Mouse (Mus musculus): Measurements from ENCODE around the gene Eea1. TPM values are rescaled to one million over a fixed set of nuclear protein-coding genes. Genes with fewer than 3 reads are reported as not detected.

The Eea1 gene
- total RNA-seq, 1 experiment from 2014 or later, result 31.7 TPM

GRCm38 (mm10) chr10:95949410-95949809 is 9.0 kb downstream of the Eea1 start:
- no peak for DNase-seq

- DNase-seq, result no peak
Measured at GRCm38 (mm10) chr10:95950194-95950593, 9.7 kb downstream of the Eea1 start.

- no peak for DNase-seq
Measured at GRCm38 (mm10) chr10:95950797-95951196, 10.3 kb downstream of the Eea1 start.

- no peak for DNase-seq
Measured at GRCm38 (mm10) chr10:95951346-95951745, 10.9 kb downstream of the Eea1 start.

GRCm38 (mm10) chr10:95956629-95957028 is 16.2 kb downstream of the Eea1 start:
- DNase-seq, result no peak

DNA sequence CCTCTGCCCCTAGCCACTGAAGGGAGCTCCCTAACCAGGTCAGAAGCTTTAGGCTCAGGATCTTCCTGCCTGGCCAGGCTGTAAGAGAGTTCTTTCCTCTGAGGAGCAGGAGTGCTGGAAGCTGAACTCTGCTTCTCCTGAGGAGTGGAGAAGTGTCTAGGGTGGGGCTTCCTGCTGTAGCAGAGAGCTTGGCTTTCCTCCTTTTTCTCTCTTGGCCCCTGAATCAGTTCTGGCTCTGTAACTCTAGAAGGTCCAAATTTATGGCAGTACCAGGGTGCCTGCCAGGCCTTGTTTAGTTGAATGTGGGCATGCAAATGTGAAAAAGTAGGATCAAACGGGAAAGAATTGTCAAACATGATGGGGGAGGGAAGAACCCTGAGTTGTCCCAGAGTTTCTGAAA is 17.1 kb downstream of the Eea1 start:
- no peak for DNase-seq

DNA sequence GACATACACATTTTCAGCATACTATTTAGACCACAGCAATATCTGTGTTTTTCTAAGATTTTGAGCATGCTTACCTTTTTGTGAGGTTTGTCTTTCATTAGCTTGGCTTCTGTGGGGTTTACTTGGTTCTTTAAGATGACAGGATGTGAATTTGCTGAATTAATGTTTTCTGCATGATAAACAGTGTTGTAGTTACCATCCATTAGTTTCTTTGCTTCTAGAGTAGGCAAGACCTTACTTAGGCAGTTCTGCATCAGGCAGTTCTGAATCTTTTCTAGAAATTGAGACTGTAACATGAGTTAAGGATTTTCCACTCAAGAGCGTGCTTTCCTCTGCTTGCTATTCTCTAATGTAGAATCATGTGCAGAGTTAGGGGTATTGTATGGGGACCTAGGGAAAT is 24.2 kb downstream of the Eea1 start:
- DNase-seq, result no peak

- DNase-seq, result no peak
Measured at GRCm38 (mm10) chr10:95969694-95970093, 29.2 kb downstream of the Eea1 start.

GRCm38 (mm10) chr10:95970744-95971212 is 30.3 kb downstream of the Eea1 start:
- DNase-seq, result no peak

DNA sequence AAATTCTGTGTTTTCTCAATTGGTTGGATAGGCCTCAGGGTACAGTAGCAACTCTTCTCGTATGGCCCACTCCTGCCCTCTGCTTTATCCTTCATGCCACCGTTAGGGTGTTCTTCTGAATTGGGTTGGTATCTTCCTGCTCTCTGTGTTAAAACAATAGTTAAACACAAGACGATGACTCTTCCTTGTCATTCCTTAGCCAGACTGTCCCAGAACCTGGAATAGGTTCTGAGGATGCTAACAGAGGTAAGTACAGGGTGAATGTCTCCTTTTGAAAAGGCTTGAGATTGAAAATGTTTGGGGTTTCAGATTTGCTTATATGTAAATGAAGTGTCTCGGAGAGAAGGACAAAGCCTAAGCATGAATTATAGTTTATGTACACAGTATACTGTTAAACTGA is 30.9 kb downstream of the Eea1 start:
- no peak for DNase-seq

DNA sequence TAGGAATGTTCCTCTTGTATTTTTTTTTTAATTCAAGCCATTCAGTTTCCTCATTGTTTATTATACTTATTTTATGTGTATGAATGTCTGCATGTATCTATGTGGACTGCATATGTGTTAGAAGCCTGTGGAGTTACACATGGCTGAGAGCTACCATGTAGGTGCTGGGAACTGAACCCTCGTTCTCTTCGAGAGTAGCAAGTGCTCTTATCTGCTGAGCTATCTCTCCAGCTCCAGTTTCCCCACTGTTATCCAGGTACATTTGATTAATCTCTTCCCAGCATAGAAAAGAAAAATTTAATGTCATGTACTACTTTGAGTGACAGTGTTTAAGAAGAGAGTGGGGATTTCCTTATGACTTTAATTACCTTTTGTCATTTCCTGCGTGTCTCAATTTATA is 31.5 kb downstream of the Eea1 start:
- no peak for DNase-seq

GRCm38 (mm10) chr10:95974462-95974861 is 34.0 kb downstream of the Eea1 start:
- DNase-seq, result no peak

DNA sequence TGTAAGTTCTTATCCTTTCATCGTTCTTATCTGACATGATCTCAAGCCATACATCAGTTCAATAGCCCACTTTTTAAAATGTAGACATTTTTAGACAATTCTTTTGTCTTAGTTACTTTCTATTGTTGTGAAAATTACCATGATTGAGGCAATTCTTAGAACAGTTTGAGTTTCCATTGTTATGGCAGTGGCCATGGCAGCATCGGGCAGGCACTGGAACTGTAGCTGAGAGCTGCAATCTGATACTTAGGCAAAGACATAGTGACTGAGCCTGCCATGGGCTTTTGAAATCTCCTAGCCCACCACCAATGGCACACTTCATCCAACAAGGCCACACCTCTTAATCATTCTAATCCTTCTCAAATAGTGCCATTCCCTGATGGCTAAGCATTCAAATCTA is 36.3 kb downstream of the Eea1 start:
- DNase-seq, result no peak

DNA sequence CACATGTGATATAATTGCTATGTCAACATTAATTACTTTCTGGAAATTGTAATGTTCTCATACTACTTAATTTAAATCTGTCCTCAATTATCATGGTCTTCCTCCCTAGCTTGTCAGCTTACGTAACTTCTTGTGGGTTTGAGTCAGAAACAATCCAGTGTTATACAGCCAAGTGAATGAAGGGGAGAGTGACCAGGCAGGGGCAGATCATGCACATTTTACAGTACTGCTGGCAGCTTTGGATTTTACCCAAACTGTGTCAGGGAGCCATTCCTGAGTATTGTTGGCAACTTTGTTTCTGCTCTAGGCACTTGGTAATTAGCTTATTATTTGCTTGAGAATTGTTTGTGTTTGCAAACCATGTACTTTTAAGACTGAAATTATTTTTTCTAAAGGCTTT is 49.3 kb downstream of the Eea1 start:
- peak; percentile 3 for DNase-seq

- DNase-seq, result peak; percentile 56
Measured at GRCm38 (mm10) chr10:95991176-95991575, 50.7 kb downstream of the Eea1 start.

- no peak for DNase-seq
Measured at GRCm38 (mm10) chr10:96000904-96001303, 60.5 kb downstream of the Eea1 start.

DNA sequence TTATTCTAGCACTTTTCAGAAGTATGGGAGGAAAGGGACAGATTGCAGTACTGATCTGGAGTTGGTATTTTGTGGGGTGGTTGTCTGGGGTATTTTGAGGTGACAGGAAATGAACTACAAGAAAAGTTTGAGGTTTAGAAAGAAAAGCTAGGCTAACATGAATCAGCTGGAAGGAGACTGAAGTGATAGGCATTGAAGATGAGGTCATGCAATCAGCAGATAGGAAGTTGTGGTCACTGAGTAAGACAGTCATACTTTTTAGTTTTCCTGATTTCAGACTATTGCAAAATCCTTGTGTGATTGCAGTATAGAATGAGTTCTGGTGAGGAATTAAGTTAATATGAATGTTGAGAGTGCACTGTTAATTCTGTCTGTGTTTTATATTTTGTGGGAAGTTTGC is 75.3 kb downstream of the Eea1 start:
- no peak for DNase-seq

DNA sequence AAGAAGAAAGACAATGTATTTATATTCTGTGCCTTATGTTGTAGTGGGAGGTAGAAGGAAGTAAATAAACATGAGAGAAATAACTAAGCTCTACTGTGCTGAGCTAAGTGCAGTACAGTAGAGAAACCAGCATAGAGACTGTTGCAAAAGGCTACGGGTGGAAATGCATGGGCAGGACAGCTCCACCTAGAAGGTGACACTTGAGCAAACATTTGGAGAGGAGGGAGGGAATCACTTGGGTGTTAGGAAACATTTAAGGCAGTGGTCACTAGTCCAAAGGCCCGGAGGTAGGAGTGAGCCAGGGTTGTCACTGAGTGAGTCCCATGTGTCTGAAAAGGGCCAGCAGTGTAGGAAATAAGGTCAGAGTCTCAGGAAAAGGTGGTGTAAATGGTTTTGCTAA is 77.0 kb downstream of the Eea1 start:
- DNase-seq, result peak; percentile 32

DNA sequence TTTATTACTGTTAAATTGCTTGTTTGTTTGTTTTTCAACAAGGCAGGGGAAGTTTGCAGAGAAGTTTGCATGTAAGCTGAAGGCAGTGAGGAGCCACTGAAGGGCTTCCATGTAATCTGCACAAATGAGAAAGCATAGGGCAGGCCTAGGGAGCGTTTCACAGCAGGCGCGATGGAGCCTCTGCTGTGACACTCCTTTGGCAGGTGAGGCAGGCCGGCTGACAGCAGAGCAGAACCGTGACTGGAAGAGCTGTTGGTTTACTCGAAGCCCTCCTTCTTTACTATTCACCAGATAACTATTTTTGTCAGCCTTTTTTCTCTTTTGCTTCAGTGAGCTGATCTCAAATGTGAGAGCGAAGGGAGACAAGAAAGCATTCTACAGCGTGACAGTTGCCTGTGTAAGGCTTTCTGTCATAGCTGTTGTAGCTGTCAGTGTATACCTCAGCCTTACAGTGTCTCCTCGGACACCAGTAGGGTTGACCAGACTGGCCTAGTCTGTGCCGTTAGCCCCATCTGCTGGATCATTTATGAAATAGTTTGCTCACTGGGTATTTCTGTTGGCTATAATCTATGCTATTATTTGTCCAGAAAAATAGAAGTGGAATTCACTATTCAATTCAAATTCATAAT is 93.0 kb downstream of the Eea1 start:
- DNase-seq, result peak; percentile 53

GRCm38 (mm10) chr10:96034106-96034505 is 93.7 kb downstream of the Eea1 start:
- no peak for DNase-seq

DNA sequence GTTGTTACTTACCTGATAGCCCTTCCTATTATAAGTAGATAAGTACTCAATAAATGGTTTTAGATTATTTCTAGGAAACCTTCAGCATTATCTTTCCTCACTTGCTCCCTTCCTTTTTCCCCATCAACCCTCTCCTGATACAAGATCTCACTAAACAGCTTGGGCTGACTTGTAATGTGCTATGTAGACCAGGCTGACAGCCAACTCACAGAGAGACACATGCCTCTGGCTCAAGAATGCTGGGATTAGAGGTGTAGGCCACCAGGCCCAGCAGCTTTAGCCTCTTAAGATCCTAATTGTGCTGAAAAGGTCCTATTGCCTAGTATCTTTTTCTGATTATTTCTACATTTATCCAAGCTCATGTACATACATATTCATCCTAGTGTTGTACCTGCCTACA is 95.5 kb downstream of the Eea1 start:
- DNase-seq, result no peak

DNA sequence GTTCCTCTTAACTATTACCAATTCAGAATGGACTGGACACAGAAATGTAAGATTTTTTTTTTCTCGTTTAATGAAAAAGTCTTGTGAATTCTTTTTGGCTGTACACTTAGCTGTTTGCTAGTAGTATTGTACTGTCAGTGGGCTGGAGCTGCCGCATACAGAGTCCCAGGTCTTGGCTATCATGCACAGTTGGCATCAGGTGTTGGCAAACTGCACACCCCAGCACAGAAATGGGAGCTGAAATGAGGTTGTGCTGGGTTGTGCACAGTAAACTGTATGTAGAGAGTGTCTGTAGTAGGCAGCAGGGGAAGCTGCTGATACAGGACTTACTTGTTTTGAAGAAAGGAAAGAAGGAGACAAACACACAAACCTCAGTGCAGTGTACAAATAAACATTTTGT is 103.8 kb downstream of the Eea1 start:
- no peak for DNase-seq

- DNase-seq, result no peak
Measured at GRCm38 (mm10) chr10:96047960-96048536, 107.6 kb downstream of the Eea1 start.

DNA sequence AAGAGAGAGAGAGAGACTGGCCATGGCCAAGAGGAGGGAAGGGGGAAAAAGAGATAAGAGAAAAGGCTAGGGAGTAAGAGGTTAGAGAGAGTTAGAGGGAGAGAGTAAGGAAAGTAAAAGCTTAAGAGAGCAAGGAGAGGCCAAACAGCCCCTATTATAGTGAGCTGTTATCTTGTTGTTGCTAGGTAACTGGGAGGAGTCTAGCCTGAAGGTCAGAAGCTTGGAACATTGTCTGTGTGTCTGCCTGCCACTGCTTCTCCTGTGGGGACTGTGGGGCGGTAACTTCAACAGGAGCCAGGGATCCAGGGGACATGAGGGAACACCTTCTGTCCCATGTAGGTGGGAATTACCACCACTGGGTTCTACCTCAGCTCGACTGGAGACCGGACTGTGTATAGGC is 108.1 kb downstream of the Eea1 start:
- peak; percentile 21 for DNase-seq
